Mouse (Mus musculus): ENCODE measurements around the gene Scrn3. TPM values are rescaled to one million over a fixed set of nuclear protein-coding genes. Genes with fewer than 3 reads are reported as not detected.

Scrn3 gene
- polyA plus RNA-seq, 1 experiment from 2014 or later: 16.6 TPM

DNA sequence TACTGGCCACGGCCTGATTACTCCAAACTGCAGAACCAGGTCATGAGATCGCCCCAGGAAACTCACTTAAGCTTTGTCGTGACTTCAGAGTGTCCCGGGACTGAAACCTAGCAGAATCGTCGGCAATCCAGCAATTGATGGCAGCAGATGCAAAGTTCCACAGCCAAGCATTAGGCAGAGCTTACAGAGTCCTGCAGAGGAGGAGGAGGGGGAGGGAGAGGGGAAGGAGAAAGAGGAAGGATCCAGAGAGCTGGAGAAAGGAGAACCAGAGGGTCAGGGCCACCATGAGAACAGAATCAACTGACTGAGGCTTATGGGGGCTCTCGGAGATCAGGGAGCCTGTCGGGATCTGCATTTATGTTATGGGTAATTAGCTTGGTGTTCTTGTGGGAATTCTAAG lies 26.0 kb downstream of the Scrn3 start:
- 77% methylated on average over 8 of the region's 8 CpGs for WGBS

DNA sequence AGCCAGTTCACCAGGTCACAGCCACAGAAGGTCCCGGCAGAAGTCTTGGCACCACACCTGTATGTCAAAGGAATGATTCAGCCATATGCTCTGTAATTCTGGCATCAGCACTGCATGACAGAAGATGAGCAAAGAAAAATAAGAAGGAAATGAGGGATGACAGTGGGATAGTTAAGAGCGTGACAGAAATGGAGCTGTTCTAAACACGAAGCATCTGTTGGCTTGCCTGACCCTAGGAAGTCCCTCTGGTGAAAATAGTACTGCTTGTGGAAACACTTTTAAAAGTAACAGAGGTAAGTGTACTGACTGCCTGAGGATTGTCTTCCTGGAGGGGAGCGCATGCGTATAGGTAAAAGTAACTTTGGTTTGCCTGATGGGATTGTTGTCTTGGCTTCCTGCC lies 31.3 kb downstream of the Scrn3 start:
- Histone ChIP-seq H3K4me2 (ENCODE audit: low read depth, low read length) (no peak overlapping the region), H3K9me3 (ENCODE audit: control insufficient read depth, low read length) (no peaks in the 10 kb centered on the region), H3K4me3 (ENCODE audit: low read length) (no peak overlapping the region), H3K27ac (ENCODE audit: low read length) (no peak overlapping the region), H3K9ac (ENCODE audit: low read depth, low read length) (no peak overlapping the region), H3K4me1 (ENCODE audit: control insufficient read depth, insufficient read depth, low read length) (no peaks in the 10 kb centered on the region), H3K27me3 (replicated peaks; ENCODE audit: control insufficient read depth, insufficient read depth, low read length) (no peaks in the 10 kb centered on the region), H3K36me3 (ENCODE audit: control insufficient read depth, insufficient read depth, low read length) (no peaks in the 10 kb centered on the region)
- ATAC-seq: no peak
- WGBS: 88% methylated on average over 5 of the region's 5 CpGs

More for the DNA sequence above, 26.0 kb downstream of the Scrn3 start:
- Histone ChIP-seq H3K36me3 (ENCODE audit: control insufficient read depth, insufficient read depth, low read length) (no peaks in the 10 kb centered on the region), H3K9ac (ENCODE audit: low read depth, low read length) (no peak overlapping the region), H3K27ac (ENCODE audit: low read length) (no peak overlapping the region), H3K4me1 (ENCODE audit: control insufficient read depth, insufficient read depth, low read length) (no peaks in the 10 kb centered on the region), H3K4me3 (ENCODE audit: low read length) (no peak overlapping the region), H3K9me3 (ENCODE audit: control insufficient read depth, low read length) (no peaks in the 10 kb centered on the region), H3K4me2 (ENCODE audit: low read depth, low read length) (no peak overlapping the region), H3K27me3 (replicated peaks; ENCODE audit: control insufficient read depth, insufficient read depth, low read length) (no peaks in the 10 kb centered on the region)
- ATAC-seq: no peak

DNA sequence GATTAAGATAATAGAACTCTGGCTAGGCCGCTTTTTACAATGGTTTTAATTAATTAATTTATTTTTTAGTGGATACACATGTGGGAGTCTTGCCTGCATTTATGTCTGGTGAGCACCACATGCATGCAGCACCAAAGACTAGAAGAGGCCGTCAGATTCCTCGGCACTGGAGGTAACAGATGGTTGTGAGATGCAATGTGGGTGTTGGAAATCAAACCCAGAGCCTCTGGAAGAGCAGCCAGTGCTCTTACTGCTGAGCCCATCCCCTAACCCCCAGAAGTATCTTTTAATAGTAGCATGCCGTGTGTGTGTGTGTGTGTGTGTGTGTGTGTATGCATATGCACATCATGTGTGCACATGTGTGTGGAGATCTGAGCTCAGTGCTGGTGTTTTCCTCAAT lies 32.8 kb downstream of the Scrn3 start:
- Histone ChIP-seq H3K4me1 (ENCODE audit: control insufficient read depth, insufficient read depth, low read length) (no peaks in the 10 kb centered on the region), H3K9me3 (ENCODE audit: control insufficient read depth, low read length) (no peaks in the 10 kb centered on the region), H3K4me3 (ENCODE audit: low read length) (no peak overlapping the region), H3K4me2 (ENCODE audit: low read depth, low read length) (no peak overlapping the region), H3K36me3 (ENCODE audit: control insufficient read depth, insufficient read depth, low read length) (no peaks in the 10 kb centered on the region), H3K27me3 (replicated peaks; ENCODE audit: control insufficient read depth, insufficient read depth, low read length) (no peaks in the 10 kb centered on the region), H3K9ac (ENCODE audit: low read depth, low read length) (no peak overlapping the region), H3K27ac (ENCODE audit: low read length) (no peak overlapping the region)
- no peak for ATAC-seq
- 91% methylated on average over 4 of the region's 4 CpGs for WGBS

DNA sequence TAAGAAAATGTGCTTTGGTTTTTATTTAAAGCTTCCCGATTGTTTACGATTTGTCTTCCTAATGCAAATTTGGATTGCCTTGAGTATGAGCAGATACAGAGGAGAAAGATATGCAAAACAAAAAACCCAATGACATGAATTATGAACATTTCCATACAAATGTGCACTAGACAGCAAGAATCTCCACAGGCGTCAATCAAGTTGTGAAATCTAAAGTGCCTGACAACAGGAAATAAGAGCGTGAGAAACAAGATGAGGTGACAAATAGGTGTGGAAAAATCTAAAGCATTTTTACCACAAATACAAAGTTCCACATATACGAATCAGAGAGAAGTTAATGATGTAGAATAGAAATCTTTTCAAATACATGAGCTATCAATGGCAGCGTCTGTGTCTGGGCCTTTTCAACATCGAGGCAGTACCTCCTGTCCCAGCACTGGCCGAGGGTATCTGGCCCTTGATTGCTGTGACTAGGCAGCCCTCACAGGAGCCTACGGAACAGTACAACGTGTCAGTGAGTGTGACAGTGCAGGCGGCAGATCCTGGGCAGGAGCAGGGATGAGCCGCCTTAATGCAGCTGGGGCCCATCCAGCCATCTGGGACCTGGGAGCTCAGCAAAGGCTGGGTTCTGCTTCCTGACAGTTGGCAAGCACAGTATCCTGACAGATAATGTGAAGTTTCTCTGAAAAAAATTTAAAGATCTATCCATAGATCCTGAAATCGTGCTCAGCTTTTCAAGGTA lies 34.1 kb downstream of the Scrn3 start:
- no peaks in the 10 kb centered on the region for H3K9me3 ChIP-seq (ENCODE audit: control insufficient read depth, low read length)
- H3K36me3 ChIP-seq (ENCODE audit: control insufficient read depth, insufficient read depth, low read length): no peaks in the 10 kb centered on the region
- H3K27me3 ChIP-seq (replicated peaks; ENCODE audit: control insufficient read depth, insufficient read depth, low read length): no peaks in the 10 kb centered on the region
- no peaks in the 10 kb centered on the region for H3K4me1 ChIP-seq (ENCODE audit: control insufficient read depth, insufficient read depth, low read length)
- no peak for ATAC-seq
- no peak overlapping the region for H3K27ac ChIP-seq (ENCODE audit: low read length)
- no peak overlapping the region for H3K4me3 ChIP-seq (ENCODE audit: low read length)
- no peak overlapping the region for H3K4me2 ChIP-seq (ENCODE audit: low read depth, low read length)
- H3K9ac ChIP-seq (ENCODE audit: low read depth, low read length): no peak overlapping the region
- 64% methylated on average over 13 of the region's 13 CpGs for WGBS

DNA sequence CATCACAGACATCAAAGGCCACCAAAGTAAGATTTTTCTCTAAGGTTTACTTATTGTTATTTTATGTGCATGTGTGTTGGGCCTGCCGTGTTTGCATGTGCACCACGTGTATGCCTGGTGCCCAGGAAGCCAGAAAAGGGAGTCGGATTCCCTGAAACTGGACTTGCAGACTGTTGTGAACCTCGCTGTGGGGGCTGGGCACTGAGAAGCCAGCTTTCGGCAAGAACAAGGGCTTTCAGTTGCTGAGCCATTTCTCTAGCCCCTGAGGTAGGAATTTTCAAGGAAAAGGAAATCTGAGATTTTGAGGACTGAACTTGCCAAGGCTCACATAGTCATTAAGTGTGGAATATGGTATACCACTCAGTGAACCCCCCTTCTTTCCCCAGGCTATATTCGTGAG lies 34.7 kb downstream of the Scrn3 start:
- 67% methylated on average over 6 of the region's 6 CpGs for WGBS
- Histone ChIP-seq H3K4me2 (ENCODE audit: low read depth, low read length) (no peak overlapping the region), H3K36me3 (ENCODE audit: control insufficient read depth, insufficient read depth, low read length) (no peaks in the 10 kb centered on the region), H3K27ac (ENCODE audit: low read length) (no peak overlapping the region), H3K4me1 (ENCODE audit: control insufficient read depth, insufficient read depth, low read length) (no peaks in the 10 kb centered on the region), H3K9ac (ENCODE audit: low read depth, low read length) (no peak overlapping the region), H3K27me3 (replicated peaks; ENCODE audit: control insufficient read depth, insufficient read depth, low read length) (no peaks in the 10 kb centered on the region), H3K9me3 (ENCODE audit: control insufficient read depth, low read length) (no peaks in the 10 kb centered on the region), H3K4me3 (ENCODE audit: low read length) (no peak overlapping the region)
- ATAC-seq: no peak

DNA sequence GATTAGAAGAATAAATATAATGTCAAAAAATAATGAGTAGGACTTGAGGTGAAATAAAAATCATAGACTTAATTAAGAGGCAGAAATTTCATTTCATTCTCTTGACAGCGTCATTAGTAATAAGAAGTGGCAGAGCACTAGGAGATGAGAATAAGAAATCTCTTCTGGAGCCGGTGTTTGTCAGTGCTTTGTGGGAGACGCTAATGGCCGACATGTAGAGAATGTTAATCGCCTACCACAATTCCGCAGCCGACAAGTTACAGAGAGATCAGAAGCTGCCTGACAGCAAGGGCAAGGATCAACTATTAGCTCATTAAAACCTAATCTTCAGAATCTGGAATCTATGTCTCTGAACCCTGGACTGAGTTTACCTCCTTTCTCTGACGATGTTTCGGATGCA lies 35.4 kb downstream of the Scrn3 start:
- no peaks in the 10 kb centered on the region for H3K27me3 ChIP-seq (replicated peaks; ENCODE audit: control insufficient read depth, insufficient read depth, low read length)

DNA sequence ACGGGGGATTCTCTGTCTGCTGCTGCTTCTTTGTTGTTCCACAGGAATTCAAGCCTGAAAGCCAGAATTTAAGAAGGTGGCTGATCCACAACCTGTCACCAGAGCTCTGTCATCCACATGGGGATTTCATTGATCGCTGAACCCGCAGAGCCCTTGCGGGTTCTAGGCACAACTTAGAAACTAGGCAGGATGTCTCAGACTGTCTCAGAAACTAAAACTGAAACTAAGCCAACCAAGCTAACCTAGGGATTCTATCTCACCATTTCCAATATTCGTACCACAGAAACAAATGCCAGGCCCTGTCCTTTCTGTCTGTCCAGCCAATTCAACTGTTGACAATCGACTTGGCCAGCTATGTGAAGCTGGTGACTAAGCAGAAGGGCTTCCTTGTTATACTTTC lies 35.8 kb downstream of the Scrn3 start:
- H3K4me2 ChIP-seq (ENCODE audit: low read depth, low read length): no peak overlapping the region
- H3K36me3 ChIP-seq (ENCODE audit: control insufficient read depth, insufficient read depth, low read length): no peaks in the 10 kb centered on the region
- no peak for ATAC-seq
- H3K9me3 ChIP-seq (ENCODE audit: control insufficient read depth, low read length): no peaks in the 10 kb centered on the region
- no peak overlapping the region for H3K27ac ChIP-seq (ENCODE audit: low read length)
- no peaks in the 10 kb centered on the region for H3K4me1 ChIP-seq (ENCODE audit: control insufficient read depth, insufficient read depth, low read length)
- H3K9ac ChIP-seq (ENCODE audit: low read depth, low read length): no peak overlapping the region
- H3K27me3 ChIP-seq (replicated peaks; ENCODE audit: control insufficient read depth, insufficient read depth, low read length): no peaks in the 10 kb centered on the region
- no peak overlapping the region for H3K4me3 ChIP-seq (ENCODE audit: low read length)
- 89% methylated on average over 6 of the region's 6 CpGs for WGBS

More for the DNA sequence above, 35.4 kb downstream of the Scrn3 start:
- no peaks in the 10 kb centered on the region for H3K9me3 ChIP-seq (ENCODE audit: control insufficient read depth, low read length)
- no peak overlapping the region for H3K9ac ChIP-seq (ENCODE audit: low read depth, low read length)
- 74% methylated on average over 9 of the region's 9 CpGs for WGBS
- no peak for ATAC-seq
- H3K36me3 ChIP-seq (ENCODE audit: control insufficient read depth, insufficient read depth, low read length): no peaks in the 10 kb centered on the region
- H3K4me1 ChIP-seq (ENCODE audit: control insufficient read depth, insufficient read depth, low read length): no peaks in the 10 kb centered on the region
- H3K27ac ChIP-seq (ENCODE audit: low read length): no peak overlapping the region
- H3K4me3 ChIP-seq (ENCODE audit: low read length): no peak overlapping the region
- no peak overlapping the region for H3K4me2 ChIP-seq (ENCODE audit: low read depth, low read length)

DNA sequence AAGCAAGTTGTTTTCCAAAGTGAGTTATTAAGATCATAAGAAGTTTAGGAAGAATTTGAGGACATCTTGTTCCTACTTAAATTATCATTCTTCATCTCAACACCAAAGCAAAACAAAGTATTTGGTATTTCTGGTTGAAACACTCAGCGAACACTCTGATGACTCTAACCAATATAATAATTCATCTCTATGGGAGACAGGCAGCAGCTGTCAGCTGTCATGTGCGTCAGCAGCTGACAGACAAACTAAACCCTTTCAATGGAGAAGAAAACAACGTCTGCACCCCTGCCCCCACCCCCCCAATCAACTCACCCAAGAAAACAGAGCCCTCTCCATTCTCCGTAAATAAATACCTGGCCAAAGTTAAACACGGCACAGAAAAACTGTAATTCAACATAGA lies 39.1 kb downstream of the Scrn3 start:
- no peak overlapping the region; the same call in 1 of the 2 replicates for H3K4me2 ChIP-seq (ENCODE audit: low read depth, low read length)
- no peak for ATAC-seq
- H3K36me3 ChIP-seq (ENCODE audit: control insufficient read depth, insufficient read depth, low read length): no peaks in the 10 kb centered on the region
- H3K27ac ChIP-seq (ENCODE audit: low read length): no peak overlapping the region
- H3K9me3 ChIP-seq (ENCODE audit: control insufficient read depth, low read length): no peaks in the 10 kb centered on the region
- H3K27me3 ChIP-seq (replicated peaks; ENCODE audit: control insufficient read depth, insufficient read depth, low read length): no peaks in the 10 kb centered on the region
- no peaks in the 10 kb centered on the region for H3K4me1 ChIP-seq (ENCODE audit: control insufficient read depth, insufficient read depth, low read length)
- no peak overlapping the region for H3K4me3 ChIP-seq (ENCODE audit: low read length)
- 34% methylated on average over 5 of the region's 5 CpGs for WGBS
- no peak overlapping the region for H3K9ac ChIP-seq (ENCODE audit: low read depth, low read length)

DNA sequence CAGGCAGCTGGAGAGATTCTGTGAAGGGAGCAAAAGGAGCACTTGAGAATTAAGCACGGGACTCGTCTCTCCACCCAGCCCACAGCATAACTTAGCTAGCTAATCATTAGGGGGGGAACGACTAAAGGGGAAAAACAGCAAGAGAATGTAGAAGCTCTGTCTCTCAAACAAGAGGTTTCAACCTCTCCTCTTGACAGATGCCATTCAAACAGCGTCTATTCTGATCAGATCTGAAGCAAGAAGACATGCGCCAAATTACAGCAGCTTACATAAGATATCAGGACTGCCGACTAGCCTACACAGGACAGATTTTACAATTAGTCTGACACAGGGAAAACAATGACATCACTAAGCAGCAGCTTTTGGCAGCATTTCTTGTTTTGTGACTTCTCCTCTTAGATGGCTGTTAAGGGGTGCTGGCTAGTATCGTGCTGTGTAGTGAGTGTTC lies 39.5 kb downstream of the Scrn3 start:
- 36% methylated on average over 7 of the region's 7 CpGs for WGBS
- Histone ChIP-seq H3K27me3 (replicated peaks; ENCODE audit: control insufficient read depth, insufficient read depth, low read length) (no peaks in the 10 kb centered on the region), H3K4me1 (ENCODE audit: control insufficient read depth, insufficient read depth, low read length) (no peaks in the 10 kb centered on the region), H3K4me2 (ENCODE audit: low read depth, low read length) (no peak overlapping the region; the same call in 1 of the 2 replicates), H3K36me3 (ENCODE audit: control insufficient read depth, insufficient read depth, low read length) (no peaks in the 10 kb centered on the region), H3K4me3 (ENCODE audit: low read length) (no peak overlapping the region), H3K9ac (ENCODE audit: low read depth, low read length) (no peak overlapping the region), H3K9me3 (ENCODE audit: control insufficient read depth, low read length) (no peaks in the 10 kb centered on the region), H3K27ac (ENCODE audit: low read length) (no peak overlapping the region)
- ATAC-seq: no peak

DNA sequence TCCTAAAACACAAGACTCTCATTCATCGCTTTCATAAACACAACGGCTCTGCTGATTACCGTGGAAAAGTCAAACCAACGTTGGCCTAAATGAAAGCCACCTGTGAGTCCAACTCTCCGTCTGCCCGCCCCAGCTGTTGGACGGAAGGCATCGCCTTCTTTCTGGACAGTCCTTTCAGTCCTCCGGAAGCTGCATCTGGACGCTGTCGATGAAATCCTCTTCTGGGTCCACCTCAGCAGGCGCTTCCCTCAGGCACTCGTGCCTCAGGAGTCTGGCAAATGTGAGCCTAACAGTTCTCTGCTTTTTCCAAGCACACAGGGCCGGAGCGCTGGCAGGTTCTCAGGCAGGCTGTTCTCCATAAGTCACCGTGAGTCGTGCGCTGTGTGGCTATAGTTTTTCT lies 44.6 kb downstream of the Scrn3 start:
- no peaks in the 10 kb centered on the region for H3K4me1 ChIP-seq (ENCODE audit: control insufficient read depth, insufficient read depth, low read length)
- 63% methylated on average over 18 of the region's 18 CpGs for WGBS
- H3K27ac ChIP-seq (ENCODE audit: low read length): no peak overlapping the region
- no peak overlapping the region for H3K4me3 ChIP-seq (ENCODE audit: low read length)
- peak overlapping the region; percentile 11; the same call in 1 of the 2 replicates for H3K4me2 ChIP-seq (ENCODE audit: low read depth, low read length)
- H3K27me3 ChIP-seq (replicated peaks; ENCODE audit: control insufficient read depth, insufficient read depth, low read length): no peaks in the 10 kb centered on the region
- H3K36me3 ChIP-seq (ENCODE audit: control insufficient read depth, insufficient read depth, low read length): no peaks in the 10 kb centered on the region
- H3K9me3 ChIP-seq (ENCODE audit: control insufficient read depth, low read length): no peaks in the 10 kb centered on the region
- H3K9ac ChIP-seq (ENCODE audit: low read depth, low read length): no peak overlapping the region
- no peak for ATAC-seq
